Mouse (Mus musculus) T-helper 2 cell (primary cell): ENCODE results near the gene Arhgap23.

Source experiments
- in situ Hi-C: fragments of 300-600 bp; cut with MboI, MseI; formaldehyde crosslinking; loops from one replicate; pipeline ENCODE4 v1.15.1; 2025; ENCODE audit warnings: high pct_unique_total_duplicates

Gene Arhgap23

DNA sequence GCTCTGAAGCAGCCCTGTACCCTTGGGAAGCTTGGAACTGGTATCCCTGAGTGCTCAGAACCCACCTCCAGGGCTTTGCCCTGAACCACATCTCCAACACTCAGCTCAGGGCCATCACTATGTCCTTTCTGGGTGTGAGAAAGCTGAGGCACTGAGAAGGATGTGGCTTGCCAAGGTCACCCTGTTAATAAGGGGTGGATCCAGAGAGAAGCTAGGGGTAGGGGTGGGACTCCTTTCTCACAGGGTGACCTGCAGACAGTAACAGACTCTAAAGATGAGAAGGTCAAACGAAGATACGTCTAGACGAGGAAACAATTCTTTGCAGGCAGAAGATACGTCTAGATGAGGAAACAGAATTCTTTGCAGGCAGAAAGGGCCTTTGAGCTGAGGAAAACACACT lies 87.5 kb downstream of the Arhgap23 start:
- in situ Hi-C loops: no loop called here

DNA sequence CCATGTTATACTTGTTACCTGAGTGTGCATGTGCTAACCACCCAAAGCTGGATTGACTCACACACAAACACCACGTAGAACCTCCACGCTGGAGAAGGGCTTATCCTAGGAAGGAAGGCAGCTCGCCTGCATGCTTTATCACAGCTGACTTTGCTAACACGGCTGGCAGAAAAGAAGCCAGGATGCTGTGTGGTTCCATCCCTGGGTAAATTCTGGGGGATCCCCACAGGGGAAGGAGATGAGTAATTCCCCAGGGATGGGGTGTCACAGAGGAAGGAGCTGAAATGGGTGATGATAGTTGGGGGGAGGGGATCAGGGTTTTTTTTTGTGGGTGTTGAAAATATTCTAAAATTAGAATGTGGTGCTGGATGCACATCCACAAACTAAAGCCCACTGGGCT lies 90.5 kb downstream of the Arhgap23 start:
- in situ Hi-C loops: no loop called here

DNA sequence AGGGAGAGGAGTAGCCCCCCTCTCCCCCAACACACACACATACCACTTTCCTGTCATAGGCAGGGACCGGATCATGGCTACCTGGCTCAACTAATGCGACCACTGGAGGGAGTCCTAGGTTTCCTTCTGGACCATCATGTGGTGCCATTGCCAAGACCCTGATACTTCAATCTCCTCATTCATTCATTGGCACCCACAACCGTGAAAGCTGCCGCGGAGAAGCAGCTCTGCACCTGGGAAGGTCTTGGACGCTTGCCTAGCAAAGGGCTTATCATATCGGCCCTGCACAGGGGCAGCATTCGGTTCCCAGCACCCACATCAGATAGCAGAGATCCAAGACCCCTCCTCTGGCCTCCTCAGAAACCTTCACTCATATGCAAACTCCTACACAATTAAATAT lies 91.0 kb downstream of the Arhgap23 start:
- in situ Hi-C loops: no loop called here

DNA sequence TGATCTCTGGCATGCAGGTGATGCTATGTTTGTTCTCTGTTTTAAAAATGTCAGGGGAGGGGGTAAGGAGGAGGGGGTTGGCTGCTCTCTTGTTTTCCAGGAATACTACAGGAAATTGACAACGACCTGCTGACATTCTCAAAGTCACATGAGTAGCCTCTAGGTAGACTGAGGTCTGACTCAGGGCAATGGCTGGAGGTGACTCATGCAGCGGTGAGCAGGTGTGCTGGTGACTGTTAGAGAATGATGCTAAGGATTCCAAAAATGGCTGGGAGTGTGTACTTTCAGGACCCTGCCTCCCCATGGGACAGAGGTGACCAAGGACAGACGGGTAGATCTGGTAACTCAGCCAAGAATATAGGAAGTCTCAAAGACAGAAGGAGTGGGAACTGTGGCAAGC lies 92.9 kb downstream of the Arhgap23 start:
- in situ Hi-C loops: no loop called here

DNA sequence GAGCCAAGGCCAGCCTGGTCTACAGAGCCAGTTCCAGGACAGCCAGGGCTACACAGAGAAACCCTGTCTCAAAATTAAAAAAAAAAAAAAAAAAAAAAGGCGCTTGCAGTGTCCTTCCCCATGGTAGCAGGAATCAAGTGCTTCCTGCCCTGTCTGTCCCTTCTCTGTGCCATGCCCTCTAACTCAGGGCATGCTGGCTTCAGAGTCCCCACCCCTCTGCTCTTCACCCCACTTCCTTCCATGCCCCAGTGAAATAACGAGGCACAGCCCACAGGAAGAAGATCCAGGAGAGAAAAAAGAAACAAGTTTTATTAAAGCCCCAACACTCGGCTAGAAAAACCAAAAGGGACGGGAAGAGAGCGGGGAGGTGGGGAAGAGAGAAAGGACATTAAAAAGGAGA lies 93.7 kb downstream of the Arhgap23 start:
- in situ Hi-C loops: no loop called here

DNA sequence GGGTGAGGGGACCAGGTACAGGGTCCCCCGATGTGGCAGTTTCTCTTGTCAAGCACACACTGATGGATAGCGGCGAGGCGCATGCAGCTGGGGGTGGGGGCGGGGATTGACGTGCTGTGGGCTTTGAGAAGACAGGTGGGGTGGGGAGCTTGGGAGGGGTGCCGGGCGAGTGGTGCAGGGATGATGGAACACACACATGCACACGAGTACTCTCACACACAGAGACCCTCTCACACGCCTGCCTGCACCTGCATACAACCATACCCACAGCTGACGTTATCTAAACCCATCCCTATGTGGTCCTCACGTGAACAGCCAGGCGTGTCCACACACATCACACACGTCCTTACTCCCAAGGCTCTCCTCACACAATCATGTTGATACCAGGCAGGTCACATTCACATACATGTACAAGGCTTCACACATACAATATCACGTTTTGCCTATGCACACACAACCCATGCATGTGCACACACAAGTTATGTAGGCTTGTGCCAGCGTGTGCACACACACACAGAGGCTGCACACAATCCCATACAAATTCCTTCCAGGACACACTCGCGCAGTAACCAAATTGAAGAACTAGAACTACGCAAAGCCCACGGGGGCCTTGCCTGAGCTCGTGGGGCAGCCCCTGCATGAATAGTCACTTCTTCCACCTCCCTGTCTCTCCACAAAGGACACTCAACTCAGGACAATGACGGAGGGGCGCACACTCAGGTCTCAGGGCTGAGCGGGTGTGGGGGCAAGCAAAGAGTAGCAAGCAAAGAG lies 94.6 kb downstream of the Arhgap23 start:
- in situ Hi-C loops: no loop called here

DNA sequence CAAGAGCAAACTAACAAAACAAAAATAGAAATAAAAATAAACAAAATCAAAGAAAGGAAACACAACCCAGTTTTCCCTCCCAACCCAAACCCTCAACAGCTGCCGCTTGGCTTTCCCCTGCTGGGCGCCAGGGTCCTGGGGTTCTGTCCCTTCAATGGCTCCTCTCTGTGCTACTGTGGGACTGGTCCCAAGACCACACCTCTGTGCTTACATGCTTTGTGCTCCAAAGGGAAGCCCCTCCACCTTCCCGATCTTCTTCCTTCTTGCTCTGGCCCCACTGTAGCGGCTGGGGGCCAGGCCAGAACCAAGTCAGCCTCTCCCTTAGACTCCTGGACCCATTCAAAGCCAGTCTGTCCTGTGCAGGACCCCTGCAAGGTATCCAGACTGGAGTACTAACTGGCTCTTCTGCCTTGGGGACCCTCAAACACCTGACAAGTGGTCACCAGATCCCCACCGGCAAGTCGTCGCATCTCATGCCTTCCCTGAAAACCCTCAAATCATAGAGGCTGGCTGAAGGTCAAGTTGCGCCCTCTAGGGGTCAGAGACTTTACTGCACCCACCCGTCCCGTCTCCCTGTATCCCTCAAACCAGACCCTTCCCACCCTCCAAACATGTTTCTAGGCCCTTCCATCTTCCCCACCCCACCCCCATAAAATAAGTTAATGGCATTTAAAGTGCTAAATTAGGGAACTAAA lies 95.8 kb downstream of the Arhgap23 start:
- in situ Hi-C loops: no loop called here

DNA sequence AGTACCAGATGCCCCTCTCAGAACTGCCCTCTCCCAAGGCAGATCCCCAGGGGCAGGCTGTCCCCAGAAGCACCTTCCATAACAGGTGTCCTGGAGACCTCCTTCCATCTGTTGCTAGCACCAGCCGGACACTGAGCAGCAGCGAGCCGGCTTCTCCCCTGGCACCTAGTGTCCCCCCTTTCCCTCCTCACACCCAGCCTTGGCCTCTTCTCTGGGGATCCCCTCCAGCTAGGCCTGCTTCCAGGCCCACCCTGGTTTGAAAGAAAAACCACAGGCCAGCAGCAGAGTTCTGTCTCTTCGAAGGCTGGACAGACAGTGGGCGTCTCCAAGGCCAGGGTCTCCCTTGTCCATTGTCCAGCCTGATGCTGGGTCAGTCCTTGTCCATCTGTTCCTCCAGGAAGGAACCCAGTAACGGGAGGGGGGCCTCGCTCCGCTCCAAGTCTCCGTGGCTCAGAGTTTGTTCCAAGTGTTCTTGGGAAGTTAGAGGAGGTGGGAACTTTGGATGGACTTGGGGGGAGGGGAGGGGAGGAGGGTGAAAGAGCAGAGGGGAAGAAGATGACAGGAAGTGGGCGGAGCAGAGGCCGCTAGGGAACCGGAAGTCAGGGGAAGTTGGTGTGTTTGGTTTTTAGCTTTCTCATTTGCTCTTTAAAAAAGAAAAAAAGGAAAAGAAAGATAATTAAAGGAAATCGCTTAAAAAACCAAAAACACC lies 96.5 kb downstream of the Arhgap23 start:
- in situ Hi-C loops: no loop called here

DNA sequence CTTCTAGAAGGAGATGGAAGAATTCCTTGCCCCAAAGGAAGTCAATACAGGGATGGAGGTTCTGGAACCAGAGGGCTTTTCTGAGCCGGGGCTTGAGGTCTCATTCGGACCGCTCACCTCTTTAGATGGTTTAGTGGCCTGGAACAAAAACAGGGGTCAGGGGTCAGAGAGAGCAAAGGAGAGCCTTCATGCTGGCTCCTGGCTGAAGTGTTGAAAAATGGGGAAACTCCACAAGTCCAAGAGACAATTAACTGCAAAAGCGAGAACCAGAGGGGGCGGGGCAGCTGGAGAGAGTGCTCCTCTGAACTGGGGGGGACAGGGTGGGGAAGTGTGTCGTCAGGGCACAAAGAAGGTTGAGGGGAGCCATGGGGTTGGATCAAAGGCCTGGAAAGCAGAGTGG lies 97.2 kb downstream of the Arhgap23 start:
- in situ Hi-C loops: no loop called here

DNA sequence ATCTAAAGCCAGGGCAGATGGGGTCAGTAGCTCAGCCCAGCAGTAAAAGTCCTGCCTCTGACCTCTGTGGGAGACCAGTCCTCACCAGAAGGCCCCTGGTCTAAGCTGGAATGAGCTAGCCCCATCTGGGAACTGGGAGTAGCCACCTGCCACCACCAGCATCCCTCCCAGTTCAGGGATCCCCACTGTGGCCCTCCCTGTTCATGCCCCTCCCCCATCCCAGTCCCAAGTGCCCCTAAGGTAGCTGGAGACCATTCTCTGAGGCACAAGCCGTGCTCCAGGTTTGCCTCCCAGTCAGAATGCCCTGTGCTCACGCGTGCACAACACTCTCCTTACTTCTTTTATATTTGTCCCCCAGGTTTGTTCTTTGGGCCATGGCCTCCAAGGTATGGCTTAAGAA lies 97.7 kb downstream of the Arhgap23 start:
- in situ Hi-C loops: no loop called here

DNA sequence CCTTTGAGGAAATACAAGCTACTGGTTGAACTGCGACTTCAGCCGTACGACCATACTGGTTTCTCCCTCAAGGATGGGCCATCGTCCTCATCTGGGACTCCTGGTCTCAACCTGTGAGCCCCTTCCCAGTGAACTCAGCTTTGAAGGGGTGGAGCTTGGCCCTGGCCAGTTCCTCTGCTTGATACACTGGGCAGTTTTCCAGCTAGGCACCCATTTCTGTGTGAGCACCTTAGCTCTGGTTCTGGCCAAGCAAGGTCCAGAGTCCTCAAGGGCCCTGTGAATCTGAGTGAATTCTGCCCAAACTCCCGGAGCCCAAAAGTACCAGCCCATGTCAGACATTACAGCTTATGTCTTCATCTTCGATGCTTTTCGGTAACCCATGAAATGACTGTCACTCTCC lies 105.2 kb downstream of the Arhgap23 start:
- in situ Hi-C loops: no loop called here

DNA sequence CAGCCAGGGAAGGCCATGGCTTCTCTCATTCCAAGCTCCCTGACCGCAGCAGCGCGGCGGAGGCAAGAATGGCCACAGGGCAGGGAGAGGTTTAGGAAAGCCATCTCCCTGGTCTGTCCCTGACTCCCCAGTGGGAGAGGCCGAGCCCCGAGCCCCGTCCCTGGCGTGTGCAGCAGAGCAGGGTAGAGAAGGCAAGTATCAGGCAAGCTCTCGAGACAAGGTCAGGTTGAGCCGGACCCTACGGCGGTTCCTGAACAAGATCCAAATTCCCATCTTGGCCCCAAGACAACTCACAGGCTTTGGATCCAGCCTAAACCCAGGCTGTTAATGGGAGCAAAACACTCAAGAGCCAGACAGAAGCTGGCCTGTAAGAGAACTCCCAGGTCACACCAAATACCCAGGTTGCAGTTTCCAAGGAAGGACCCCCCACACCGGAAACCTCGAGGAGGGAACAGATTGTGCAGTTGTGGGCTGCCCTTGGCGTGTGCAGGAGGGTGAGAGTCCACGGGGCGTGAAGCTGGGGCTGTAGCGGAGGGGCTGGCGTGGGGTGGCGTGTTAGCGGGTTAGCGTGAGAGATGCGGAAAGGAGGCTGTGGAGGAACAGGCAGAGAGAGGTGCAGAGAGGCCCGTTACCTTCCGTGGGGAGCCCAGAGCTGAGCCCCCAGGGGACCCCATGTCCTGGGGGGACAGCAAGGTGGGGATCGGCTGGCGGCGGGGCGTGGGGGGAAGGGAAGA lies 106.6 kb downstream of the Arhgap23 start:
- in situ Hi-C loops: no loop called here

DNA sequence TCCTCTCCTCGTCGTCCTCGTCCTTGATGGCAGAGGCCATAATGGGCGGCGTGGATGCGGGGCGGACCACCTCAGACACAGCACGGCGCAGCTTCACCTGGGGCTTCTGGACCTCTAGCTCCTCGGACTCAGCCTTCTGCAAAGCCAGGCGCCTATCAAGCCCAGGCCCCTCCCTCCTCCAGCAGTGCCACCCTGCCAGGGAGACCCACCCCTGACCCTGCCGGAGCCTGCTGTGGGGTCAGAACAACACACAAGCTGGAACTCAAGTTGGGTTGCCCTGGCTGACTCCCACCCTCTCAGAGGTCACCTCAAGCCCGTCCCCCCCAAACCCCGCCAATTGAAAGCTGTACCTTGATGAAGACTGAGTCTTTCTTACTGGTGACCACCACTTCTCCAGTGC lies 107.8 kb downstream of the Arhgap23 start:
- in situ Hi-C loops: no loop called here

DNA sequence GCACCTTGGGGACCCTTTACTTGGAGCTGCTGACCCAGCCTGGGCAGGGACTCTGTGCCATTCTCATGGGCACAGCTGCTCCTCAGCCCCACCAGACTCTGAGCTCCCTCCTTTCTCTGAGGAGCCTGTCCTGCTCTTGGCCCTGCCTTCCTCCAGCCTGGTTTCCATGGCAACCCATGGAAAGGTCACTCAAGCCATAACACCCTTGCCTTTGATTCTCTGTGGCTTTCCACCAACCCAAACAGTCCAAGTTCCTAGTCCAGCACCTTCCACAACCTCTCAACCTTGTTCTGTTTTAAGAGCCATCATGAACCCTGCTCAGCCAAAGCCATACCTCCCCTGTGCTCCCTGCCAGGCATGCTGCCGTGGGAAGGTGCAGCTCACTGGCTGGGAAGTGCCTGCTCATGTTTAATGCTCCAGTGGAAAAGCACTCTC lies 108.5 kb downstream of the Arhgap23 start:
- in situ Hi-C loops: no loop called here

DNA sequence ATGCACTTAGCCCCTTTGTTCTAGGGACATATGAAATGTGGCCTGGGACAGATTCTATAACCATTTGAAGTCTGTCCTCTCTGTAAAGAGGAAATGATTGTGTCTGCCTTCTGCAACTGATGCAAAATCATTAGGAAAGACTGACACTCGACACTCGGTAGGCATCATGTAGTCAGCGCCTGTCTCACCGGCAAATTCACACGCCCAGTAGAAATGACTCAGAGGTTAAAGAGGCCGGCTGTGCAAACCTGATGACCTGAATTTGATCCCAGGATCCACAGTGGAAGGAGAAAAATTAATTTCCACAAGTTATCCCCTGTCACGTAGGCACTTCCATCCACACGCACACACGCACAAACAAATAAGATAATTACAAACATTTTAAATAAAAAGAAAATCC lies 109.0 kb downstream of the Arhgap23 start:
- in situ Hi-C loops: no loop called here

DNA sequence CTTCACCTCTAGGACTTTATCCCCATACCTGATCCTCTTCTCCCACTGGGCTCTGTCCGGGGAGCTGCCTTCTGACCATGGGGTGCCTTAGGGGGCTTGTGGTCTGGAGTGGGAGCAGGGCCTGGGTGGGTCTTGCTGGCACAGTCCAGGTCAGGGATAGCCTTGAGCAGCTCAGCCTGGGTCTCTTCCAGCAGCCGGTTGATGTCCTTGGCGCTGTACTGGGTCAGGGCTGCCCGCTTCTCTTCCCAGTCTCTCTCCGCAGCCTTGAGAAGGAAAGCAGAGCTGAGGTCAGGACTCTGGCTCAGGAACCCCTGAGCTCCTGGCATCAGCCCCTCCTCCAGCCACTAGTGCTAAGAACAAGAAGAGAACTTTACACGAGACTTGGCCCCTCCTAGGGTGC lies 110.0 kb downstream of the Arhgap23 start:
- in situ Hi-C loops: no loop called here

DNA sequence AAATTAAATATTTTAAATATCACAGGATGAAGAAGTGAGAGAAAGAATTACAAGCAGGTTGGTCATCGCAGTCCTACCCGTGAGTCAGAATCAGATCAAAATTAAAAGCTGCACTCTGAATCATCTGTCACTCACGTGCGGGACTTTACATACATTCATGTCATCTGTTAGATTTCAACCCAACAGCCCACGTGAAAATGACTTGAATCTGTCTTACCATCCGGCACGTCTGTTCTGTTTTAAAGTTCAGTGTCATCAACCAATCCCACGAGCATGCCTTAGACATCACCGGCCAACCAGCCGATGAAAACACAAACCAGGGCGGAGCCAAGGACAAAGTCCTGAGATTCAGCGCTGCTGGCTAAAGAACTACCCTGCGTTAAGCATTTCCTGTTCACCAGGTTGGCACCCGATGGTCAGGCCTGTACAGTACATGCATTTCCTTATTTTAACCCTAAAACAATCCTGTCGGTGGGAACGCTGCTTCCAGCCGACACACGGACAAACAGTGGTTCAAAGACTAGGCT lies 113.0 kb downstream of the Arhgap23 start:
- in situ Hi-C loops: no loop called here

DNA sequence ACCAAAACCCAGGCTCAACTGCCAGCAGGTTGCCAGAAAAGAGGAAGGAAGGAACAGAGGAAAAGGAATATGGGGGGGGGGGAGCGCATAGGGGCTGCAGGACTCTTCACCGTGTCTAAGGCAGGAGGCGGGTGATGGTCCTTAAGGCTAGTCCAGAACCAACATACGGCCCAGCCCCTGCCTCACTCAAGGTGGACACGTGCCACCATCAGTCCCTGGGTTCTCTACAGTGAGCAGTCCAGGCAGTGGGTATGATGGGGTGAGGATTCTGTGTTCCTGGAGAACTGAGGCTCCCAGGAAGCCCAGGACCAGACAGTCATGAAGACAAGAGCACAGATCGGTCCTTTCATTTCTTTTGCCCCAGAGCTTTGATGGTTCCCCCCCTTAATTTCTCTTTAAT lies 114.7 kb downstream of the Arhgap23 start:
- in situ Hi-C loops: no loop called here

DNA sequence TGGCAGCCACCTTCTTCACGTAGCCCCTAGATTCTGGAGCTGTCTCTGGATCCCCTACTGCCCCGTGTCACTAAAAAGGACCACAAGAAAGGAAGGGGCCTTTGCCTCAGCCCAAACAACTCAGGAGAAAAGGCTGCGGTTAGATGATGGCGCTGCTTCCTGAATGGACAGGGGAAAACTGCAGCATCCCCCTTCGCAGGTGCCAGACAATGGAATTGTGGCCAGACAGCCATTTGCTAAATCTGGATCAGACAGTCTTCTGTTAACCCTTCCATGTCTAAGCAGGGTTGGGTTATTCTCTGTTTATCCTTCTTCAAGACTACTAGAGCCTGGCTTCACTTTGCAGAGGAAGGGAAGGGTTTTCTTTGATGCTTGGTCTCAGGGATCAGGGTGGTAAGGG lies 115.6 kb downstream of the Arhgap23 start:
- in situ Hi-C loops: no loop called here

DNA sequence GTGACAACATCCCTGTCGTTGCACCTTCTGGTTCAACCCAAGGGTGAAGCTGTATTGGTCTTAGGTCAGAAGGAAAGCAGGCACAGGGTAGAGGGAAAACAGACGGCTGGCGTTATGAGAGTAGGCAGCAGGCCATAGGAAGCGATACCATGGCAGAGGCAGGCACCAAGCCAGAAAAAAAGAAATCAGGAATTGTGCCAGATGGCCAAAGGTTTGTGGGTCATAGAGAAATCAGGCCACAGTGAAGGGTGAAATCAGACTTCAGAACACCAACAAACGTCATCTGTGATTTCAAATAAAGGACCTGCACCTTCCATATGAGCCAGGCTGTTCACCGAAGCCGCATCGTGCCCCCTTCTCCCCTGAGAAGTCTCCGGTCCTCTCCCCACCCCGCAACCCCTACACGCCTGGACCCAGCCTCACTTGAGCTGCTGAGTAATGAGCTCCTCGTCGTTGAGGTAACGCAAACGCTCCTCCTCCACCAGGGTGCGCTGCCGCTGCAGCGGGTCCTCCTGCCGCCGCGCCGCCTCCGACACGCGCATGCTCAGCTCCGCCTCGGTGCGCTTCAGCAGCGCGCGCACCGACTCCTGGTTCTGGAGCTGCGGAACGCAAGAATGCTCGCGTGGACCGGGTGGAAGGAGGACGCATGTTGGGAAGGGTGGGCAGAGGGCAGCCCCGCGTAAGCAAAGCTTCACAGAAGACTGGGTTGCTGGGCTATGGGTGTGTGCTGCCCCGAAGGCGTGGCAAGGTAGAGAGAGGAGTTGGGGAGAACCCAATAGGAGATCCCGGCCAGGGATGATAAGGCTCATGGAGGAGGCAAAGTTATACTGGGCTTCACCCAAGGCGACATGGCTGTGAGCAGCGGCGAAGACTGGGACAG lies 116.3 kb downstream of the Arhgap23 start:
- in situ Hi-C loops: no loop called here

DNA sequence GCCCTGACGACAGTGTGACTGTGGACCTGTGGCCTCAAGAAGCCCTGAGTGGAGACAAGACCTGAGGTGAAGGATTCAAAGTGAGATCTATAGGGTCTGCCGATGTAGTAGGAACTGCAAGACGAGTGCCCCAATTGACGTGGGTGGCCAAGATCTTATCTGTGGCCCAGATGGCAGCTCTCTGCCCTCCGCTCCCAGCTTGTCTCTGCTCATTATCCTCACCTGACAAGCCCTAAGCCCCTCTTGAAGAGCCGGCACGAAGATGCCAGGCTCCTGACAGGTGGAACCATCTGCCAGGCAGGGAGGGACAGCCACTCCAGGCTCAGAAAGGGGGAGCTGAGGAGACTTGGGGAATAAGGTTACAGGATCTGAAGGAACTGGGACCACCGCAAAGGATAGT lies 117.0 kb downstream of the Arhgap23 start:
- in situ Hi-C loops: no loop called here
